Mouse (Mus musculus): Measurements from ENCODE around the gene Krtap9-3. TPM values are rescaled to one million over a fixed set of nuclear protein-coding genes. Genes with fewer than 3 reads are reported as not detected.
"Not testable (repeated sequence)": the region's sequence is repeated elsewhere in the genome, so short reads cannot be mapped to it uniquely, and the experiment has no call there.

Krtap9-3 gene
- not detected in 2 replicates for polyA plus RNA-seq (2016; fragmentation: Nextera tagmentation; extraction: Ambion mirVana)

DNA sequence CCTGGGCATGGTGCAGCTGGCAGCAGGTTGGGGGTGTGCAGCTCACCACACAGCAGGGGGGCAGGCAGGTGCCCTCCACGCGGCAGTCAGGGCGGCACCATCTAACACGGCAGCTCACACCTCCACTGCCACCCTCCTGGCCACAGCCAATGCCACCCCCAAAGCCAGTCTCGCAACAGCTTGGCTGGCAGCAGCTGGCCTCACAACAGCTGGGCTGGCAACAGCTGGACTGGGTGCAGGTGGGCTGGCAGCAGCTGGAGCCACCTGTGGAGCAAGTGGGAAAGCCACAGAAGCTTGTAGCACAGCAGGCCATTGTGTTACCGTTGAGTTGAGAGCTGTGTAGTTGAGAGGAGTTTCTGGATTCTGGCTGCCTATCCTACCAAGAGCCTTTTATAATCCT is at the start of gene Krtap9-3:
TSS of gene Krtap9-3 (minus strand) at position 364 of the 400 bp plus-strand sequence.
- H3K4me1 ChIP-seq; H3K27ac ChIP-seq; H3K9me3 ChIP-seq; H3K4me3 ChIP-seq; H3K36me3 ChIP-seq (replicated peaks); H3K27me3 ChIP-seq (ENCODE audit: poor library complexity, severe bottlenecking); DNase-seq (ENCODE audit: extremely low spot score, low spot score): not testable (repeated sequence)
- 90% methylated on average over 6 of the region's 6 CpGs for WGBS

DNA sequence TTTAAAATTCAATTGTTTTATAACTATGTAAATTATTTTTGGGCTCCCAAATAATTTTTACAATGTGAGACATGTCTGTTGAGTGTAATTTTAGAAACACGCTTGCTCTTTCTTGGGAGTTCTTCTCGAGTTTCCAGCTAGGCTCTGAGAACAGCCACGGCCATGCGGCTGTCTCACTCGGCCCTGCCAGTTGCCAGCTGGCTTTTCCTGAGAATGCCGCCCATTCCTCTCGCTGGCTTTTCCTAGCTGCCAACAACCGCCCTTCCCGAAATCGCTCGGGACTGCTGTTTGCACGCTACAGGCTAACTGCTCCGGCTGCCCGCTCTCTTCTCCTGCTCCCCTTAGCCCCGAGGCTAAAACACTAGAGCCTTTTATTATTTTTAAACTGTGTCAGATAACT is 48.5 kb upstream of the Krtap9-3 start:
- 90% methylated on average over 15 of the region's 15 CpGs for WGBS

DNA sequence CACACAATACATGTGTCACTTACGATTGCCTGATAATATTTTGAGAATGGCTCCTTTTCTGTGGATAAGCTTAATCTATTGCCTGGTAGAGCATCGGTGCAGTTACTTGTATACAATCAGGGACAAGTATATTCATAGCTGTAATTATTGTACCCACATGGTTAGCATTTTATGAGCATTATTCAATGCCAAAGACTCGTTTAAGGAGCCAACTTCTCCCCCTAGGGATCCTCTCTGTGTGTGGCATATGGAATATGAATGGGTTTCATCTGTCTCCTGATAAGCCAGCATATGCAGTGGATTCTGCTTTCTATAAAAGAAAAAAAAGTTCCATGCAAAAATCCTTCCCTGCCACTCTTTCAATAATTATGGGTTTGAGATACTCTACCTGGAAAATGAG is 46.4 kb upstream of the Krtap9-3 start:
- no peak overlapping the region for H3K27ac ChIP-seq
- no peak for DNase-seq (ENCODE audit: extremely low spot score, low spot score)
- 81% methylated on average over 3 of the region's 3 CpGs for WGBS
- H3K4me3 ChIP-seq: no peak overlapping the region
- no peaks in the 10 kb centered on the region for H3K27me3 ChIP-seq (ENCODE audit: poor library complexity, severe bottlenecking)
- no peaks in the 10 kb centered on the region for H3K9me3 ChIP-seq
- H3K36me3 ChIP-seq (replicated peaks): no peaks in the 10 kb centered on the region
- H3K4me1 ChIP-seq: no peaks in the 10 kb centered on the region

More for the DNA sequence above, 48.5 kb upstream of the Krtap9-3 start:
- Histone ChIP-seq H3K27ac (no peak overlapping the region), H3K4me3 (no peak overlapping the region), H3K9me3 (no peaks in the 10 kb centered on the region), H3K4me1 (no peaks in the 10 kb centered on the region), H3K36me3 (replicated peaks) (no peaks in the 10 kb centered on the region), H3K27me3 (ENCODE audit: poor library complexity, severe bottlenecking) (no peaks in the 10 kb centered on the region)
- DNase-seq (ENCODE audit: extremely low spot score, low spot score): no peak

DNA sequence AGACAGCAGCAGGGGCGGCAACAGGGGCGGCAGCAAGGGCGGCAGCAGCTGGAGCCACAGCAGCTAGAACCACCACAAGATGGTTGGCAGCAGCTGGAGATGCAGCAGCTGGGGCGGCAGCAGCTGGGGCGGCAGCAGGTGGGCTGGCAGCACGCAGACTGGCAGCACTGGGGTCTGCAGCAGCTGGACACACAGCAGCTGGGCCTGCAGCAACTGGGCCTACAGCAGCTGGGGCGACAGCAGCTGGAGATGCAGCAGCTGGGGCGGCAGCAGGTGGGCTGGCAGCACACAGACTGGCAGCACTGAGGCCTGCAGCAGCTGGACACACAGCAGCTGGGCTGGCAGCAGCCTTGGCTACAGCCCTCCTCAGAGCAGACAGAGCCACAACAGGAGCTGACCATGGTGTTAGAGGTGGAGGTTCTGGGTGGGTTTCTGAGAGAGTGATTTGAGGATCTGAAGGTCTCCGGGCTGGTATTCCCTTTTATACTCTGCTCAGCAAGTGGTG is 45.8 kb upstream of the Krtap9-3 start, which contains the start of gene Krtap4-7:
TSS of gene Krtap4-7 (minus strand) at position 455 of the 505 bp plus-strand sequence.
- 85% methylated on average over 9 of the region's 9 CpGs for WGBS

DNA sequence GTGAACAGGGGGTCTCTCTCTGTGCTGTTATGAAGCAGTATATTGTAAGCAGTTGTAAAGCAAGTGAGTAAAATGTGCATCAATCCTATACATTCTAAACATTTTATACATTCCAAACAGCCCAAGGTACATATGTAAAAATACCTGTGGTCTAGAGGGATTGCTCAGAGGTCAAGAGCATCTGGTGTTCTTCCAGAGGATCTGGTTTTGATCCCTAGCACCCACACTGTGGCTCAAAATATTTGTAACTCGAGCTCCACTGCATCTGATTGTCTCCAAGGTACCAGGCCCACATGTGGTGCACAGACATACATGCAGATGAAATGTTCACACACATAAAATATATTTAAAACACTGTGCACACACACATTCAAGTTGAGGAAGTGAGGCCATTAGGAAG is 43.0 kb upstream of the Krtap9-3 start:
- Histone ChIP-seq H3K36me3 (replicated peaks) (no peaks in the 10 kb centered on the region), H3K27ac (no peak overlapping the region), H3K4me1 (no peaks in the 10 kb centered on the region), H3K9me3 (no peaks in the 10 kb centered on the region), H3K27me3 (ENCODE audit: poor library complexity, severe bottlenecking) (no peaks in the 10 kb centered on the region), H3K4me3 (no peak overlapping the region)
- WGBS: 59% methylated on average over 1 of the region's 1 CpGs
- DNase-seq (ENCODE audit: extremely low spot score, low spot score): no peak

More for the DNA sequence above, 45.8 kb upstream of the Krtap9-3 start, which contains the start of gene Krtap4-7:
- H3K27me3 ChIP-seq (ENCODE audit: poor library complexity, severe bottlenecking); H3K36me3 ChIP-seq (replicated peaks); H3K4me3 ChIP-seq; DNase-seq (ENCODE audit: extremely low spot score, low spot score); H3K27ac ChIP-seq; H3K4me1 ChIP-seq; H3K9me3 ChIP-seq: not testable (repeated sequence)

DNA sequence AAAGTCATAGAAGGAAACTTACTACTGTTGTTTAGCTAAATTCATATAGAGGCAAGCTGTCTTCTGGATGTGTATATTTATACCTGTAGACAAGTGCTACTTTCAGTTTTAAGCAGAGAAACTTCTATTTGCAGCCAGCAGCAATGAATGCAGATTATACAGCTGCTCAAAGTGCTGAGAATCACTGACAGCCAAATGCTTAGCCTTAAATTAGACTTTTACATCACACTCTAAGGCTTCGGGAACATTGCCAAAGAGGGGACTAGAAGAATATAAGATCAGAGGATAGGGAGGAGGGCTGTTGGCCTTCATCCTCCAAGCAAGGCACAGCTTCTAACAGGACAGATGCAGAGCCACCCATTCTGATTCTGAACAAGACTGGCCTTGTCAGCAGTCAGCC is 39.2 kb upstream of the Krtap9-3 start:
- DNase-seq (ENCODE audit: extremely low spot score, low spot score): no peak
- no peaks in the 10 kb centered on the region for H3K36me3 ChIP-seq (replicated peaks)
- 87% methylated on average over 1 of the region's 1 CpGs for WGBS
- no peak overlapping the region for H3K27ac ChIP-seq
- peaks cover 5% of the 10 kb centered on the region for H3K4me1 ChIP-seq
- no peaks in the 10 kb centered on the region for H3K9me3 ChIP-seq
- H3K27me3 ChIP-seq (ENCODE audit: poor library complexity, severe bottlenecking): no peaks in the 10 kb centered on the region
- H3K4me3 ChIP-seq: no peak overlapping the region

DNA sequence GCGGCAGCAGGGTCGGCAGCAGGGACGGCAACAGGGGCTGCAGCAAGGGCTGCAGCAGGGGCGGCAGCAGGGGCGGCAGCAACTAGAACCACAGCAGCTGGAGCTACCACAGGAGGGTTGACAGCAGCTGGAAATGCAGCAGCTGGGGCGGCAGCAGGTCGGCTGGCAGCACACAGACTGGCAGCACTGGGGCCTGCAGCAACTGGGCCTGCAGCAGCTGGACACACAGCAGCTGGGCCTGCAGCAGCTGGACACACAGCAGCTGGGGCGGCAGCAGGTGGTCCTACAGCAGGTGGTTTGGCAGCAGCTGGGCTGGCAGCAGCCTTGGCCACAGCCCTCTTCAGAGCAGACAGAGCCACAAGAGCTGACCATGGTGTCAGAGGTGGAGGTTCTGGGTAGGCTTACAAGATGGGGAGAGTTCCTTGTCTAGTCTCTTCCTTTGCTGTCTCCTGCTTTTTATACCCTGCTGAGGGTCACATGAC is 36.8 kb upstream of the Krtap9-3 start, which contains the start of gene Krtap4-2:
TSS of gene Krtap4-2 (minus strand) at position 432 of the 482 bp plus-strand sequence.
- 0 out of 2 replicates have a peak within 1 kb of the TSS, but pooled peaks have one; percentile 15 for H3K27ac ChIP-seq
- H3K27me3 ChIP-seq (ENCODE audit: poor library complexity, severe bottlenecking): no peaks in the 10 kb centered on the region
- no peaks in the 10 kb centered on the region for H3K36me3 ChIP-seq (replicated peaks)
- no peak within 1 kb of the TSS for H3K4me3 ChIP-seq
- no peak for DNase-seq (ENCODE audit: extremely low spot score, low spot score)
- 40% methylated on average over 8 of the region's 8 CpGs for WGBS
- peaks cover 5% of the 10 kb centered on the region for H3K4me1 ChIP-seq
- no peaks in the 10 kb centered on the region for H3K9me3 ChIP-seq

DNA sequence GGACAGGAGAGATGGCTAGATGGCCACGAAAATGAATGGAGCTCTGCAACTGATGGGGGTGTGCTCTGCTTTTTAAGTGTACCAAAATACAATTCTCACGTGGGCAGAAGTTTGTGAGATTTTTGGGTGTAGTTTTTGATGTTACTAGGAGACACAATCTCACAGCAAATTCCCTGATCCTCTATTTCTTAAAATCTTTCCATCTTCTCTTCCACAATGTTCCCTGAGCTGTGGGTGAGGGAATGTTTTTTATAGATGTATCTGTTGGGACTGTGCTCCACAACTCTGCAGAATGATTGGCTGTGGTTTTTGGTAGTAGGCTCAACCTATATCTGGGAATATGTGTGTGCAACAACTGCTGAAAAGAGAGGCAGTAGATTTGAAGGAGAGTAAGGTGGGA is 35.4 kb upstream of the Krtap9-3 start:
- Histone ChIP-seq H3K9me3 (no peaks in the 10 kb centered on the region), H3K4me1 (peaks cover 5% of the 10 kb centered on the region), H3K36me3 (replicated peaks) (no peaks in the 10 kb centered on the region), H3K27me3 (ENCODE audit: poor library complexity, severe bottlenecking) (no peaks in the 10 kb centered on the region), H3K27ac (no peak overlapping the region), H3K4me3 (no peak overlapping the region)
- no peak for DNase-seq (ENCODE audit: extremely low spot score, low spot score)
- 79% methylated on average over 2 of the region's 2 CpGs for WGBS

DNA sequence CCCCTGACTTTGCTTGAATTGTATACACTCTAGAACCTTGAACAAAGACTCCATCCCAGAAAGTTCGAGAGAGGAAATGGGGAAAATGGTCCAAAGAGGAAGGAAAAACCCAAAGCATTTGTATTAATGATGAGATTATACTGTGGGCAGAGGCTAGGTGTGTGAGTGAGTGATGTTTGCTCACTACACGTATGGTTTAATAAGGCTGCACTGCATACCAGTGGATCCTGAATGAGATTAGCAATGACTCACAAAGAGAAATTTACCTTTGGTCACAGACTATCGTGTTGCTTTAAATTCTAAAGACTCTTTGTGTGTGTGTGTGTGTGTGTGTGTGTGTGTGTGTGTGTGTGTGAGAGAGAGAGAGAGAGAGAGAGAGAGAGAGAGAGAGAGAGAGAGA is 33.0 kb upstream of the Krtap9-3 start:
- H3K4me3 ChIP-seq: no peak overlapping the region
- DNase-seq (ENCODE audit: extremely low spot score, low spot score): no peak
- H3K27ac ChIP-seq: no peak overlapping the region
- peaks cover 5% of the 10 kb centered on the region for H3K4me1 ChIP-seq
- H3K36me3 ChIP-seq (replicated peaks): no peaks in the 10 kb centered on the region
- H3K9me3 ChIP-seq: no peaks in the 10 kb centered on the region
- WGBS: 86% methylated on average over 3 of the region's 3 CpGs
- no peaks in the 10 kb centered on the region for H3K27me3 ChIP-seq (ENCODE audit: poor library complexity, severe bottlenecking)

DNA sequence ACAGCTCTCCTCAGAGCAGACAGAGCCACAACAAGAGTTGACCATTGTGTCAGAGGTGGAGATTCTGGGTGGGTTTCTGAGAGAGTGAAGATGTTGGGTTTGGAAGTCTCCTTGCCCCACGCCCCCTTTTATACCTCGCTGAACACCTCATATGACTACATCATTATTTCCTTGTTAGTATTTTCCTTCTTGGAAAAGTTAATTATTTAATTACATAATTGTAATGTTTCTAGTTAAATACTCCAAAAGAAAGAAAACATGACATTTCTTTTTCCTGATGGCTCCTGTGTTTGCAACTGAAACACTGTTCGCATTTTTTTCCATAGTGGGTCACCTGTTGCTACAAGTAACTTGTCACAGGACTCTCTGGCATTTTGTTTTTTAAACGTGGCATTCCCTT is 30.2 kb upstream of the Krtap9-3 start, which contains the start of gene Krtap4-1:
TSS of gene Krtap4-1 (minus strand) at position 101 of the 400 bp plus-strand sequence.
- WGBS: 86% methylated on average over 4 of the region's 4 CpGs
- H3K36me3 ChIP-seq (replicated peaks): no peaks in the 10 kb centered on the region

DNA sequence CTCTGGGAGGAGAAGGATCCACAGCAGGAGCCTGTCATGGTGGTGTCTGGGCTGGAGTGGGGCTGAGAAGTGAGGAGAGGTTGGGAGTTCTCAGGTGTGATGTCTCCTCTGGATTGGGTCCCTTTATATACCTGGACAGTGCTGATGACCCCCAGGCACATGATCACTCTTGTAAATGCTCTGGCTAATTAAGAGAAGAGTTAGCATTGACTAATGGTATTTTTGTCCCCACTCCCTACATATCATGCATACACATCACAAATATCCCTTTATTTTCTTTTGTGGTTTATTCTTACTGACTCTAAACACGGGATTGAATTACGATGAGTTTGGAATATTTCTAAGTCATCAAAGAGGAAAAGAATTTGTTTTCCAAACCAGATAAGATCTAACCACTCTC is 22.4 kb upstream of the Krtap9-3 start, which contains the start of gene Gm11562:
TSS of gene Gm11562 (minus strand) at position 101 of the 400 bp plus-strand sequence.
- Histone ChIP-seq H3K4me3 (no peak within 1 kb of the TSS), H3K27me3 (ENCODE audit: poor library complexity, severe bottlenecking) (no peaks in the 10 kb centered on the region), H3K4me1 (no peaks in the 10 kb centered on the region), H3K9me3 (no peaks in the 10 kb centered on the region), H3K27ac (no peak within 1 kb of the TSS), H3K36me3 (replicated peaks) (no peaks in the 10 kb centered on the region)
- WGBS: 92% methylated on average over 2 of the region's 2 CpGs
- no peak for DNase-seq (ENCODE audit: extremely low spot score, low spot score)

More for the DNA sequence above, 30.2 kb upstream of the Krtap9-3 start, which contains the start of gene Krtap4-1:
- H3K9me3 ChIP-seq: no peaks in the 10 kb centered on the region
- H3K4me3 ChIP-seq: no peak within 1 kb of the TSS
- DNase-seq (ENCODE audit: extremely low spot score, low spot score): no peak
- H3K4me1 ChIP-seq: no peaks in the 10 kb centered on the region
- no peak within 1 kb of the TSS for H3K27ac ChIP-seq
- H3K27me3 ChIP-seq (ENCODE audit: poor library complexity, severe bottlenecking): no peaks in the 10 kb centered on the region

DNA sequence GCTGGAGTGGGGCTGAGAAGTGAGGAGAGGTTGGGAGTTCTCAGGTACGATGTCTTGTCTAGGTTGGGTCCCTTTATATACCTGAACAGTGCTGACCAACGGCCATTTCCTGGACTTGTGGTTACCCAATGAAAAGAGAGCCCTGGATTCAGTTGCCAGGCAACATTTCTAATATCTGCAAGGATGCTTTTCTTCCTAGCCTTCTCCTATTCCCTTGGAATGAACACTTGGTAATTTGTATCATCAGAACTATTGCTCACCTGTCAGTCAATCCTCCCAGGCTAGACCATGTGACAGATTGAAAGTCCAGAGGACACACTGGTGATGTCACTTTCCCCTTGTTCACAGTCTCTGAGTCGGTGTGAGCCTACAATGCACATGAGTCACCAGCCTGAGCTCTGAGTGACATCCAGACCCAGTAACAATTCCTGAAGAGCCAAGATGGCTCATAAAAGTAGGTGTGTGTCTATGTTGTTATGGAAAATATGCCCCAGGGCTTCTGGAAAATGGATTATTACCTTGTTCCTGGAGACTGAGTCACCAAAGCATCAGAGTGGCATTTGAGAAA is 17.0 kb upstream of the Krtap9-3 start, which contains the start of gene Krtap2-4:
TSS of gene Krtap2-4 (minus strand) at position 51 of the 568 bp plus-strand sequence.
- no peaks in the 10 kb centered on the region for H3K27me3 ChIP-seq (ENCODE audit: poor library complexity, severe bottlenecking)
- 84% methylated on average over 3 of the region's 3 CpGs for WGBS
- no peaks in the 10 kb centered on the region for H3K9me3 ChIP-seq
- DNase-seq (ENCODE audit: extremely low spot score, low spot score): no peak
- H3K4me3 ChIP-seq: no peak within 1 kb of the TSS
- H3K4me1 ChIP-seq: no peaks in the 10 kb centered on the region
- no peaks in the 10 kb centered on the region for H3K36me3 ChIP-seq (replicated peaks)
- H3K27ac ChIP-seq: no peak within 1 kb of the TSS

DNA sequence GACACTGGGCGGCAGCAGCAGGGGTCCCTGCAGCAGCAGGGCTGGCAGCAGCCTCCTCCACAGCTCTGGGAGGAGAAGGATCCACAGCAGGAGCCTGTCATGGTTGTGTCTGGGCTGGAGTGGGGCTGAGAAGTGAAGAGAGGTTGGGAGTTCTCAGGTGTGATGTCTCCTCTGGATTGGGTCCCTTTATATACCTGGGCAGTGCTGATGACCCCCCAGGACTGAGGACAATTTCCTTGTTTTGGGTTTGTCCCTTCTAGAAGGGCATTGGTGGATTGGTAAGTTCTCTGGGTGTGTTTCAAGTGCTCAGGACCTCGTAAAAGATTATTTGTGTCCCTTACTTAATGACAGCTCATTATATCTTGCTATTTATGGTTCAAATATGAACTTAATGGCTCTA is 12.2 kb upstream of the Krtap9-3 start, which contains the start of gene Gm11937:
TSS of gene Gm11937 (minus strand) at position 101 of the 400 bp plus-strand sequence.
- not testable (repeated sequence) for H3K4me3 ChIP-seq, H3K9me3 ChIP-seq
- WGBS: 94% methylated on average over 1 of the region's 2 CpGs

More for the DNA sequence above, 12.2 kb upstream of the Krtap9-3 start, which contains the start of gene Gm11937:
- H3K36me3 ChIP-seq (replicated peaks); DNase-seq (ENCODE audit: extremely low spot score, low spot score); H3K4me1 ChIP-seq; H3K27ac ChIP-seq; H3K27me3 ChIP-seq (ENCODE audit: poor library complexity, severe bottlenecking): not testable (repeated sequence)

Data from forebrain, embryonic 10.5 days (tissue).